Mouse (Mus musculus) heart, postnatal 0 days (tissue): ENCODE data around the gene Syt16.

Experiments
- CTCF ChIP-seq: IDR thresholded peaks from 2 replicates; pipeline ENCODE4 v1.5.1; 2016; ENCODE audit warnings: antibody characterized with exemption, control low read depth, low read depth
- EP300 ChIP-seq: IDR thresholded peaks from 2 replicates; pipeline ENCODE4 v1.6.1; 2016; ENCODE audit warnings: antibody characterized with exemption, low read depth

DNA sequence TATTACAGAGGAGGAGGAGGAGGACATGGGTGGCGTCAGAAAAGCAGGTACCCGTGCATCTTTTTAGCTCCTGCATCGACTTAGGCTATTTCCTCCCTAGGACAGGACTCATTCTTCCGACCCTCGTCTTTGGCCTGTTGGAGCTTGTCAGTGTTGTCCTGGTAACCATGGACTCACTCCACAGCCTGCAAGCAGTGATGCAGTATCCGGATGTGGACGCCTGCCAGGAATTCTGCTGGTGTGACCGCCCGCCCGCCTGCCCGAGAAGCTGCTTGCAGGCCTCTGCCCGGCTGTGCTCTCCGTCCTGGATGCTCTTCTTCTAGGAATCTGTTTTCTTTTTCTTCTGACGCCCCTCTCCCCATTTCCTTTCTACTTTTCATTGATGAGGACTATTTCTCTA is 14.9 kb upstream of the Syt16 start:
- no peak for TF ChIP-seq EP300
- TF ChIP-seq CTCF: no peak
